Mouse (Mus musculus) spleen, embryonic (tissue): ENCODE results near the gene Rab8b.

ENCODE experiments used
- CTCF ChIA-PET: fragments of 350-600 bp; sonication (Branson Sonifier 250); formaldehyde crosslinking; loops from one replicate; lab custom pipeline; 2022; lab: Charles Lee

Gene Rab8b

DNA sequence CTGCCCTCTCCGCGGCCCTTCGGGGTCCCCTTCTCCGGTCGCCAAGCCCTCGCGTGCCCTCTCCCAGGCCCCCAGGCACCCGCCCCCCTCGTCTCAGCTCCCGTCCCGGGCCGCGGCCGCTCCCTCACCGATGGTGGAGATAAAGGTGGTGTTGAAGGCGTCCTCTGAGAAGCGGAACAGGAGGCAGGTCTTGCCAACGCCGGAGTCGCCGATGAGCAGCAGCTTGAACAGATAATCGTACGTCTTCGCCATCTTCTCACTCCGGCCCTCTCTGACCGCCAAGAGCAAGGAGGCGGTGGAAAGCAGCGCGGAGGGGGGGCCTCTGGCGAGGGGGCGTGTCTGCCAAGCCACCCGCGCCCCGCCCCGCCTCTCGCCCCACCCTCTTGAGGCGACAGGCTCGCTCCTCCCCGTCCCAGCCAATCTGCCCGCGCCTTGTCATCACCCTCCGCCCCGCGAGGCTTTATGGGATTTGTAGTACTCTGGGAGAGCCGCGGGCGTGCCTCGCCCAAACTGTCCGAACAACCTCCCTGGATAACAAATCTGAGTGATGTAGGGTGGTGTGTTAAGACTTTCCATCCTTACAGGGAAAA lies at the start of gene Rab8b:
Gene Rab8b (minus strand): TSS at position 306 of the 590 bp plus-strand sequence.
- CTCF ChIA-PET = no interaction called here

DNA sequence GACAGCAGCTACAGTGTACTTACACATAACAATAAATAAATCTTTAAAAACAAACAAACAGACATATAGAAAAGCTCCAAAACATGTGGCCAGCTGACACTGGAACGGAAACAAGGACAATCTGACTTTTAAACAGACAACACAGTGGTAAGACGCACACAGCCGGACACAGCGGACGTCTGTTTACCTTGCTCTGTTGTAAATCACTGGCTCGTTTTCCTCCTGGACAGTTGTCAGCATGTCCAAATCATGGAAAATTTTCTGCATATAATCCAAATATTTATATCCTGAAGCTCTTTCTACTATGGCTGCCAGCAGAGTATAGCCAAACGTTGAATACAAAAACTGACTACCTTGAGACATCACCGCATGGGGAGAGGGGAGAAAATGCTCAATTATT lies 48.0 kb upstream of the Rab8b start:
- CTCF ChIA-PET = interaction anchor here (0.8 kb wide), 1 partner anchor 75 kb away, joined by 9 read pairs; no protein-coding TSS in a partner anchor

DNA sequence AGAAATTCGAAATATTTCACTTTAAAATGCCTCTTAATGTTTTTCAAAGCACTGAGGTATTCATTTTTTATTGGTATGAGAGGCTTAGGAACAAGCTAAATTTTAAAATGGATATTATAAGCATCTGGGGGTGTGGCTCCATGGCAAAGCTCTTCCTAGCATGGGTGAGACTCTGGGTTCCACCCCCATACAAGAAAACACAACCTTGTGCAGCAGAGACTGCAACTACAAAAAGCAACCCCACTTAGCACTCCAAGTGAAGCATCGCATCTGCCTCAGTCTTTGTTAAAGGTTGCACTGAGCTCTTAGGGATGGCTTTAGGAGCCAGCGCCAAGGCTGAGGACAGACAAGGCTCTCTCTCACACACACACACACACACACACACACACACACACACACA lies 42.0 kb upstream of the Rab8b start:
- CTCF ChIA-PET = no interaction called here

DNA sequence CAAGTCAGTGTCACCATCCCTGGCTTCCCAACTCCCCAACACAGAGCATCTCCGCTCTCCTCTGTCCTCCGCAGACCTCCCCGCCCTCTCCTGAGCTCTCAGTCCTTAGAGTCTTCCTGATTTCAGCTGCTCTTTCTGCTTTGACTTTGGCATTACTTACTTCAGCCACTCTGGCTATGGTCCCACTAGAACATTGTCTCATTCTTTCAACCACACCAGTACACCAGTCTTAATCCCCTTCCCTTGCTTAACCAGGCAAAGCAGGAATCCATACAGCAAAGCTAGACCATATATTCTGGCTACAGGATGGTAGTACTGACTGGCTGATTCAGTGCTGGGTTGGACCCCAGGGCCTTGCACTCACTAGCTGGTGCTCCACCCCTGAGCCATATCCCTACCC lies 38.0 kb upstream of the Rab8b start:
- CTCF ChIA-PET = no interaction called here

DNA sequence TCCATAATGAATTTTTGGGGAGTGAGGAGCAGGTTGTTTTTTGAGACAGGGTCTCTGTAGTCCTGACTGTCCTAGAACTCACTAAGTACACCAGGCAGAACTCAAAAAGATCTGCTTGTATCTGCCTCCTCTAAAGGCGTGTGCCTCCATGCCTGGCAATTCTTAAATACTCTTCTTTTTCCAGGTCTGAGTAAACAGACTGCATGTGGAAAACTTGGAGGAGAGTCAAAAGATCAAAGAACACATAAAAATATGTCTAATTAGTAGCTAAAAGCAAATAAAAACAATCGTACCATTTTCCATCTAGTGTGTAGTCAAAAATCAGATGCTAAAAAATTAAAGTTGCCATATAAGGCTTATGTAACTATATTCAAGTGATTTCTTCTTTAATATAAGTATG lies 33.4 kb upstream of the Rab8b start:
- CTCF ChIA-PET = no interaction called here

DNA sequence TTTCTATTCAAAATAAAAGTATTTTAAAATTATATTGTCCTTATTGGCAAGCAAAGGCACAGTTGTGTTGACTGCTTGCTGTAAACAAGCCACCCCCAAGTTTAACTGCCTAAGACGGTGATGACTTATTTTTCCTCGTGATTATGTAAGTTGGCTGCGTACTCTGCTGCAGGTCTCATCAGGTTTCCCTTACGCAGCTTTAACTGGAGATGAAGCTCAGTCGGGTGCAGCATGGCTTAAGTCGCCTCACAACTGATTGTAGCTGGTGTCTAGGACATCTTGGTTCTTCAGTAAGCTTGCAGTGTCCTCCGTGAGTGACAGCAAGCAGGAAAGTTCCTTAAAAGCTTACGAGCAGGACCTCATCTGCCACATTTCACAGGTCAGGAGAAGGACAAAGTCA lies 32.8 kb upstream of the Rab8b start:
- CTCF ChIA-PET = no interaction called here

DNA sequence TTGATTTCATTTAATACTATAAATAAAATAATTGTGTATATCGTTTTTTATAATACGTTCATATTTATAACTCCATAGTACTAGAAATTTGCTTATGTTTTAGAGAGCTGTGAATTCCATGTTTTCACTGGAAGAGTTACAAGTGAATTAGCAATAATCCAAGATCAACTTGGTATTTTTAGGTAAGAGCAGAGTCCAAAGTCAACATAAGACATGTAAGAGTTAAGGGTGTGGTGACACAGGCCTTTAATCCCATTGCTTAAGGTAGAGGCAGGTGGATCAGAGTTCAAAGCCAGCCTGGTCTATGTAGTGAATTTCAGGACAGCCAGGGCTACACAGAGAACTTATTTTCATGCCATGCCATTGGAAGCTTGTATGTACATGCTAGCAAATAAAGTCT lies 29.0 kb upstream of the Rab8b start:
- CTCF ChIA-PET = interaction anchor here (1.1 kb wide), 1 partner anchor 9 kb away, joined by 3 read pairs; no protein-coding TSS in a partner anchor

DNA sequence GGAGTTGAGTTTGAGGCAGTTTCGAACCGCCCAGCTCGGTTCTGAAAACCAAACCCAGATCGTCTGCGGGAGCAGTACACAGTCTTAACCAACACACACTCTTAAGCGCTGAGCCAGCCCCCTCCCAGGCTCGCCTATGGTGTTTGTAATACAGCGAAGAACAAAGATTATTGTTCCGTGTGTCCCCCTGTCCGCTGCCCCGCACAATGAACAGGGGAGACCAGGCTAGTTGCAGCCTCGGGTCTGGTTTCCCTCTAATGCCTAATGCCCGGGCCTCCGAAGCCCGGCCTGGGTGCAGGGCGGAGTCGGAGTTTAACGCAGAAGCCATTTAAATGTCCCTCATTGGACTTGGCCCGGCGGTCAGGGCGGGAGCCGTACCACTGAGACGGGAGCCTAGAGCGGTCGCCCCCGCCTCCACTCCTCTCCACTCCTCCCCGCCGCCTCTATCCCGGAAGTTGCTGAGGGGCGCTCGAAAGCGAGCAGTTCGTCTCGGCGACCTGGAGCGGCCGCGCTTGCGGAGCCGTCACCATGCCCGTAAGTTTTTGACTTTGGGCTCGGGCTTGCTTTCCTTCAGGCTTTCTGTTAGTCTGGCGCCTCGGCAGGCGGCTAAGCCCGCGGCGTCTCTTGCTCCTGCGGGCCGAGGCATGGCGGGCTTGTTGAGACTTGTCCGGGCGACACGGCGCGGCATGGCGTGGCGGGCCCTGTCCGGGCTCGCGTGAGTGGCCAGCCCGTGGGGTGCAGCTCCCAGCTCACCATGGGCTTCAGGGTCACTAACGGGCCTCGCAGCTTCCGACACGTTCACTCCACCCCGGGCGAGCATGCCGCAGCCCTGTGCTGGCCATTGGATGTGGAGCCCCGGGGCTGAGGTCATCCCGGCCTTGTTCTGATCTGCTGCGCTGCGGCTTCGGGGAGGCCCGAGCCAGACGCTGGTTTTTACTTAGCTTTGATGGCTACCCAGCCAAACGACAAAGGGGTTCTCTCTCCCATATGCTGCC lies 26.5 kb upstream of the Rab8b start, which contains the start of gene Rps27l:
Gene Rps27l (plus strand): TSS at position 440 of the 995 bp plus-strand sequence.
- CTCF ChIA-PET = no interaction called here

DNA sequence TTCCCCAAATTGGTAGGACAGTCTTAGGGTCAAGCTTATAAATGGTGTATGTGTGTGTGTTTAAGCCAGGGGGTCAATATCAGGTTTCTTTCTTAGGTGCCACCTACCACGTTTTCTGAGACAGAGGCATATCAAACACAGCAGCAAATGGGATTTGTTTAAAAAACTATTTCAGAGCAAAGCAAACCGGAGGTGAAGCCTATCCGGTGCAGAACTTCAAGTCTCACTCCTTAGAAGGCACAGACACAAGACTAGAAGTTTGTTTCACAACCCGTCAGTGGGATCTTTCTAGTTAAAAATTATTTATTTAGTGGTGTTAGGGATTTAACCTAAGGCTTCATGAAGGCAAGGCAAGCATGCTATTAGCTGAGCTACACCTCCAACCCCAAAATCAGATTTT lies 25.7 kb upstream of the Rab8b start:
- CTCF ChIA-PET = no interaction called here

DNA sequence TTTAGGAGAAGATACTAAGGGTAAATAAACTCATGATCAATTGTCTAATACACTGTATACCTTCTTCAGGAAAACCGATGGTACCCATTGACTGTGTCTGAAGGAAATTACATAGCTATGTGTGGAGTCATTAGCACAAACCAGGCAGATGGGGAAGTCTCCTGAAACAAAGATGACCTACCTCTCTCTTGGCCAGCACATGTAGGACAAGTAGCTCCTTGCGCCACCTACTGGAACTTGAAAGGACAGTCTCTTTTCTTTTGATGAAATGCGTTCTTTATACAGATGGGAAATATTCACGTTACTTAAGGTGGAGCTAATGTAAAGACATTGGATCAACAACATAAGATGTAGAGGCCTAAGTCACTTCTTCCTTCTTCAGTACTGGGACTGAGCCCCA lies 19.3 kb upstream of the Rab8b start:
- CTCF ChIA-PET = interaction anchor here (0.7 kb wide), 1 partner anchor 10 kb away, joined by 3 read pairs; no protein-coding TSS in a partner anchor

DNA sequence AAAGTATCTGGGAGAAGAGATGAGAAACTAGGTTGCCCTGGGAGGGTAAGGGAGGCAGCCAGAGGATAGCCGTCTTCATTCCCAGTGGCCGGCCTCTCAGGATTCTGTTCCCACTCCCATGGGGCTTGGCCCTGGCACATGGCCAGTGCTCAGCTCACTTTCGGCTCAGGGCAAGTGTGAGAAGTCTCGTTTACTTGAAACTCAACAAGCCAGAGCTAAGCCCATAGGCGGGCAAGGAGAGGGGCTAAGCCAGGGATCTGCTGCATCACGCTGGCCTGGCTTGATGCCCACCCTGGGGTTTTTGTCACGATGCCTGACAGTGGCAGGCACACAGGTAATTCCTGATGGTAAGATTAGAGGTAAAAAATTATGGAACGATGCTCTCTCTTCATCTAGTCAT lies 18.0 kb upstream of the Rab8b start:
- CTCF ChIA-PET = interaction anchor here (0.7 kb wide), 2 partner anchors 49 to 264 kb away, joined by 4 read pairs; no protein-coding TSS in a partner anchor

DNA sequence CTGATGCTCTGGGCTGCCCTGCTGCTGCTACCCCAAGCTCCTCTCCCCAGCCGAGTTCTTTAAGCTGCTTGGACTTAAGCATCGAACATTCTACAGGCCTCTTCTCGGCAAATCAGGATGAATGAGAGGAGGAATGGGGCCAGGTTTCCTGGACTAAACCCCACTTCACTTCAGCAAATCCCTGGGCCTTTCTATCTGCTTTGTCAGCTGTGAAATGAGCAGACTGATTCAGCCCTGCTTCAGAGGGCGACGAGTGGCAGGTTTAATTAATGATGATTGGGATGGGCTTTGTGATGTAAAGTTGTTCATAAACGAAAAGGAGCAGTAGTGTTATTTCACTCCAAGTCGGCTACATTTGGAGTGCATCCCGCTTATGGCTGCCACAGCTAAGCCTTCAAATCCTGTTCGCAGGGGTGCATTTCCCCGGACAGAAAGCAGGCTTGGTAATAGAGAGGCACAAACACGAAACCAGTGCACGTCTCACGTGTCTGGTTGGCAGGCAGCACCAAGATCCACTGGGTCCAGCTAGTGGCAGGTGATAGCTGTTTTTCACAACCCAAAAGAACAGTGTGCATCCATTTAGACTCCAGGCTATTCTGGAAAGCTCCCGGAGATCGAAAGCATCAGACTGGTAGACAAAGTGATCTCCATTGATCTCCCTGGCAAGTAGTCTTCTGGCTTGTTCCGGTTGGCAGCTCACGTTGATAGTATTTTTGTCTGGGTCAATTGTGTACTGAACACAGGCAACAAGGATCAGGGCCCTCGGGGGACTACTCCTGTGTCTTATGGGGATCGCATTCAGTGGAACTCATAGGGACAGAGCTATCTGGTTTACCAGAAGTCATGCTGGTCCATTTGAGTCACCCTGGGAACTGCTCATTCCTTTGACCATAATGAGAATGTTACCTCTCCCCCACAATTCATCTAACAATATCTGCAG lies 14.7 kb upstream of the Rab8b start:
- CTCF ChIA-PET = no interaction called here

DNA sequence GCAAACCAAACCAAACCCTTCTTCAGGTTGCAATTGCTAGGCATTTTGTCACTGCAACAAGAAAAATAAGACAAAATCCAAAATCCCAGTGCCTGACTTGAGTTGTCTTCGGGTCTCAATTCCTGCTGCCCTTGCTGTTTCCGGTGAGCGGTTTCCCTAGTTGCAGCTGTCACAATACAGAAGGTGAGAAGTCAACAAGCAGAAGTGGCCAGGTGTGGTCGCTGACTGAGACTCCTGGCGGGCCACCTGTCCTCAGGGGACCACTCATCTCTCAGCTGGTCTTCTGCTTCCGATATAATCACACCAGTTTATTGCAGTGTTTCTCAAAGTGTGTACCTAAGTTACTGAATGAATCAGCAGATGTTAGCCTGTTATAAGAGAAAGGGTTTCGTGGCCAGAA lies 10.9 kb upstream of the Rab8b start:
- CTCF ChIA-PET = interaction anchor here (0.6 to 1.2 kb wide), 2 partner anchors 53 to 70 kb away, joined by 3 to 4 read pairs; no protein-coding TSS in a partner anchor

DNA sequence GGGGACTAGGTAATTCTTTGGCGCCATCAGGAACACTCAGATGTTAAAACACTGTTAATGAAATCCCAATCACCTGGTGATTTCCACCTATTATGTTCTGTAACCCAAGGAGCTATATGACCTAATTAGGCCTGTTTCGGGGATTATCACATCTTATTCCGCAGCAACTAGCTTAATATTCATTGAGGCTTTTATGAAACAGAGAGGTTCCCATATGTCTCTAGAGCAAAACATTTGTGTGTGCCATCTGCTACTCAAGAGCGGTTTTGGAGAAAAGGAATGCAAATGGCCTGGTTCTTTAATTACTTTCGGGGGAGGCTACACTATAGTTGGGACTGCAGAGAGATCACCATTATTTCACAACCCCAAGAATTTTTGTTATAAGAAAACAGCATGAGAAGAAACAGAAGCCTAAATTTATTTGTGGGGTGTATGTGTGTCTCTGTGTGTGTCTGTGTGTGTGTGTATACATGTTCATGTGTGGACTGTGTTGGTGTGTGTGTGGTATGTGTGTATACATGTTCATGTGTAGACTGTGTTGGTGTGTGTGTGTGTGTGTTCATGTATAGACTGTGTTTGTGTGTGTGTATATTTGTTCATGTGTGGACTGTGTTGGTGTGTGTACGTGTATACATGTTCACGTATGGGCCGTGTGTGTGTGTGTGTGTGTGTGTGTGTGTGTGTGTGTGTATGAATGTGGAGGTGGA lies 8.4 kb upstream of the Rab8b start:
- CTCF ChIA-PET = no interaction called here

DNA sequence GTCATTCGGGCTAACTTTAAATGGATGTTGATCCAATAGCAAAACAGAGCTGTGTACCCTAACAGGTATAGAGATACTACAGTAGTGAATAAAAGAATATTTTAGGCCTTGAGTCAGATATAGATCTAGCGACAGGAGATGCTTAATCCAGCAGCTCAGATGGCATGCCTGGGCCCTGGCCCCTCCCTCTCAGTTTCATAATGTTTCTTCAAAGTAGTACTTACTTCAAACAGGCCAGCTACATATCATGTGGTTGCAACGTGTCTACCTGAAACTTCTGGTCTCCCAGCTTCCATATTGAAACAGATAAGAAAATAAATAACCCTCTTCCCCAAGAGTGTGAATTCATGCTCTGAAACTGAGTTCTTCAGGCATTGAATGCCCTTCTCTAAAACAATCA lies 6.4 kb upstream of the Rab8b start:
- CTCF ChIA-PET = no interaction called here

DNA sequence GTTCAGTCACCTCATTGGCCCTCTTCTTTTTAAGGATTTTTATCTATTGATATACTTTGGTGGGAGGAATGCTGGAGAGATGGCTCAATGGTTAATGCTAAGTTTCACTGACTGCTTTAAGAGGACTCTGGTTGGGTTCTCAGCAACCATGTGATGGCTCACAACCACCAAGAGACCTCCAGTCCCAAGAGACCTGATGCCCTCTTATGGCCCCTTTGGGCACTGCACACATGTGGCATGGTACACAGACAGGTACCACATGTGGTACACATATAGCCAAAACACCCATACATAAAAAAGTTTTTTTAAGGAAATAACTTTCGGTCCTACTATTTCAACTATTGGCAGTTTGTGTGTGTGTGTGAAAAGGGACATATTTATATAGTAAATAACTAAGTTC lies 2.6 kb upstream of the Rab8b start:
- CTCF ChIA-PET = no interaction called here

DNA sequence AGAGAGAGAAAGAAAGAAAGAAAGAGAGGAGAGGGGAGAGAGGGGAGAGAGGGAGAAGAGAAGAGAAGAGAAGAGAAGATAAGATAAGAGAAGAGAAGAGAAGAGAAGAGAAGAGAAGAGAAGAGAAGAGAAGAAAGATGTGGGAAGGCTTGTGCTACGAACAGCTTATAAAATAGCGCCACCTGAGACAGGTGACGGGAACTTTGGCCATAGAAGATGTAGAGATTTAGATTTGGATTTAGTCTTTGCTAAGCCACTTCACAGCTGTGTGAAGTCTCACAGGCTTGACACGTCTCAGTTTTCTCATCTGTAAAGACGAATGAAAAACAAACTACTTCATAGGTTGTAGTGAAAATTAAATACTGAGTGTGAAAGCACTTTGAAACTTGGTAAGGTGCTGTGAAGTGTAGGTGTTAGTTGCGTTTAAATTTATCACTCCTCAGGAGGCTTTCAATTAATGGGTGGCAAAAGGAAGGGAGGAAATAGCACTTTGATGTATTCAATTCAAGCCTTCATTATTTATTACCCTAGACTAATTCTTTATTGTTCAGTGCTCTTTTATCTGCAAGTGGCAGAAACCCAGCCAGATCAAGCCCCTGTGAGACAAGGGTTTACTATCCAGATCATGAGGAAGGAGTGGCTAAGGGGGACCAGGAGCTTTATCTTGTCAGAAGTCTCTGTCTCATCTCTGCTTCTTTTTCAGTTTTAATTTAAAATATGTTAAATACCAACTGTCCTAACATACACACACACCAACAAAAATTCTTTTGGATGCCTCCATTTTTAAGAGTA lies 1.2 kb upstream of the Rab8b start:
- CTCF ChIA-PET = interaction anchor here (1.1 kb wide), 1 partner anchor 8 kb away, joined by 3 read pairs; no protein-coding TSS in a partner anchor

DNA sequence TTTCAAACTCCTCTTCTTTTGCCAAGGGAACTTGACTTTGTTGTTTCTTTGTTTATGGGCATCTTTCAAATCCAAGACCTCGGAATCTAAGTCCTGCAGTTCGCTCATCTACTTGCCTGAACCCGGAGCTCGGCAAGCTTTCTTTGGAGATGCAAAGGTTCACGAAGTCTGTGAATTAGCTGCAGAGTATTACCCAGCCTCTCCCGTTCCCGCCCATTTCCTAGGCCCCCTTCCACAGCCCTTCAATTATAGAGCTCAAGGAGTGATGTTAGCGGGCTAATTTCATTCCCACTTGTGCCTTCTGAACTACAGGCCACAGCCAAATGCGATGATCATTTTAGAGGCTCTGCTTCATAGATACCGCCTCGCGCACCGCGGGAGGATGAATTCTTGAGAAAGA lies 494 bp upstream of the Rab8b start:
- CTCF ChIA-PET = interaction anchor here (1.1 kb wide), 1 partner anchor 8 kb away, joined by 3 read pairs; no protein-coding TSS in a partner anchor

DNA sequence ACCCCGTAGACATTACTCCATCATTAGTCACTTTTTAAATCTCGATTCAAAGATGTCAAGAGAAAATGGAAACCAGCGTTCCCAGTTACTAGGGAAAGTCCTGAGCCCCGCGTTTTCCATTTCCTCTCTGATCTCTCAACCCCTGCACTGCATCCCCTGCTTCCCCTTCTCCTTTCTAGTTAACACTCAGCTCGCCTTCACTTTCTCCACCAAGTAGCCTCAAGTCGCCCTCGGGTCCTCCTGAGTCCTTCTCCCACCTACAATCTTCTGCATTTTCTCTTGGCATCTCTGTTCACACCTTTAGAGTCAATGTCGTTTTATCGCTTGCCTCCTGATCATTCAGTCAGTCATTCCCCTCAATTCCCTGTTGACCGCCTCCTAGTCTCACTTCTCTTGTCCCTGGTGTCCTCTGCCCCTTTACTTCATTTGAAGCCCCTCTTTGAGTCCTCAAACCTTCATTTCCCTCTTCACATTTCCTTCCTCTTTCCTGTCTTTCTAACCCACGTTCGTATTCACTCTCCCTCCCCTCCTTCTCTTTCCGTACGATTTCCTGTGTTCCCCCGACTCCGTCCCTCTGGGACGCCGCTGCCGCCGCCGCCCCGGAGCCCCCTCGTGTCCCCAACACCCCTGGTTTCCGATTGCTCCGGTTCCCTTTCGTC lies 686 bp downstream of the Rab8b start:
- CTCF ChIA-PET = no interaction called here
